Mouse (Mus musculus) kidney, postnatal 14 days (tissue): Measurements from ENCODE around the gene Fnip2.

Experiments used
- DNase-seq: peaks from one replicate; pipeline ENCODE4 v3.0.0; 2022; ENCODE audit warnings: mixed read lengths

Fnip2 gene

GRCm38 (mm10) chr3:79527921-79528320, 39.7 kb downstream of the Fnip2 start:
- no peak for DNase-seq

- no peak for DNase-seq
Observed at GRCm38 (mm10) chr3:79527521-79527920, 40.1 kb downstream of the Fnip2 start.

GRCm38 (mm10) chr3:79523349-79523748, 44.2 kb downstream of the Fnip2 start:
- no peak for DNase-seq

- no peak for DNase-seq
Observed at GRCm38 (mm10) chr3:79519862-79520261, 47.7 kb downstream of the Fnip2 start.

- peak; percentile 85 for DNase-seq
Observed at GRCm38 (mm10) chr3:79518761-79519527, 48.7 kb downstream of the Fnip2 start.

GRCm38 (mm10) chr3:79517884-79518591, 49.6 kb downstream of the Fnip2 start:
- DNase-seq = no peak

- no peak for DNase-seq
Observed at GRCm38 (mm10) chr3:79516958-79517357, 50.6 kb downstream of the Fnip2 start.

- DNase-seq = peak; percentile 30
Observed at GRCm38 (mm10) chr3:79516099-79516920, 51.3 kb downstream of the Fnip2 start.

- DNase-seq = no peak
Observed at GRCm38 (mm10) chr3:79514304-79514703, 53.3 kb downstream of the Fnip2 start.

GRCm38 (mm10) chr3:79501166-79501728, 66.3 kb downstream of the Fnip2 start:
- DNase-seq = no peak

GRCm38 (mm10) chr3:79500279-79500678, 67.3 kb downstream of the Fnip2 start:
- peak; percentile 63 for DNase-seq

- no peak for DNase-seq
Observed at GRCm38 (mm10) chr3:79496668-79497067, 70.9 kb downstream of the Fnip2 start.

- no peak for DNase-seq
Observed at GRCm38 (mm10) chr3:79495151-79495550, 72.4 kb downstream of the Fnip2 start.

- DNase-seq = no peak
Observed at GRCm38 (mm10) chr3:79494028-79494427, 73.6 kb downstream of the Fnip2 start.

GRCm38 (mm10) chr3:79493064-79493463, 74.5 kb downstream of the Fnip2 start:
- no peak for DNase-seq

- DNase-seq = no peak
Observed at GRCm38 (mm10) chr3:79491614-79492013, 76.0 kb downstream of the Fnip2 start.

- no peak for DNase-seq
Observed at GRCm38 (mm10) chr3:79490102-79490501, 77.5 kb downstream of the Fnip2 start.

- no peak for DNase-seq
Observed at GRCm38 (mm10) chr3:79488025-79488424, 79.6 kb downstream of the Fnip2 start.

- peak; percentile 42 for DNase-seq
Observed at GRCm38 (mm10) chr3:79484286-79485063, 83.1 kb downstream of the Fnip2 start.

GRCm38 (mm10) chr3:79478880-79479279, 88.7 kb downstream of the Fnip2 start:
- no peak for DNase-seq

- no peak for DNase-seq
Observed at GRCm38 (mm10) chr3:79478400-79478799, 89.2 kb downstream of the Fnip2 start.

GRCm38 (mm10) chr3:79475980-79476379, 91.6 kb downstream of the Fnip2 start:
- no peak for DNase-seq
